Mouse (Mus musculus) hindbrain, embryonic 13.5 days (tissue): ENCODE results near the gene Tspan18. TPM values are rescaled to one million over a fixed set of nuclear protein-coding genes. Genes with fewer than 3 reads are reported as not detected.

ENCODE experiments used
- ATAC-seq: fragments of 200-750 bp; cut with Nextera tagmentation; 2 replicates; pipeline ENCODE4 v1.8.0; 2017; ENCODE audit warnings: moderate TSS enrichment; ENCODE audit not compliant: low FRiP score
- H3K27ac ChIP-seq: fragments of 300-500 bp; sonication (generic); 2 replicates; pipeline ENCODE4 v1.5.1; 2015; ENCODE audit warnings: inconsistent platforms, mild to moderate bottlenecking, moderate library complexity
- H3K27me3 ChIP-seq: fragments of 300-500 bp; sonication (generic); 2 replicates; pipeline ENCODE4 v1.6.1; 2015; ENCODE audit warnings: mild to moderate bottlenecking, inconsistent platforms
- H3K36me3 ChIP-seq: fragments of 300-500 bp; sonication (generic); 2 replicates; pipeline ENCODE4 v1.6.1; 2015; ENCODE audit warnings: mild to moderate bottlenecking, inconsistent platforms
- H3K4me1 ChIP-seq: fragments of 300-500 bp; sonication (generic); replicated peaks from 2 replicates; pipeline ENCODE4 v1.6.1; 2015; ENCODE audit warnings: inconsistent platforms
- H3K4me2 ChIP-seq: fragments of 300-500 bp; sonication (generic); 2 replicates; pipeline ENCODE4 v1.6.1; 2015; ENCODE audit warnings: inconsistent platforms, mild to moderate bottlenecking, moderate library complexity
- H3K4me3 ChIP-seq: fragments of 300-500 bp; sonication (generic); 2 replicates; pipeline ENCODE4 v1.5.1; 2015; ENCODE audit warnings: mild to moderate bottlenecking, inconsistent platforms
- H3K9ac ChIP-seq: fragments of 300-500 bp; sonication (generic); 2 replicates; pipeline ENCODE4 v1.6.1; 2015; ENCODE audit warnings: mild to moderate bottlenecking, inconsistent platforms
- H3K9me3 ChIP-seq: fragments of 300-500 bp; sonication (generic); 2 replicates; pipeline ENCODE4 v1.6.1; 2016; ENCODE audit warnings: inconsistent platforms
- WGBS: fragments of 180-500 bp; shearing (Covaris S2); methylation state at CpG from one replicate; pipeline ENCODE4 v1.1.7; 2015; 5-methylcytosine and 5-hydroxymethylcytosine counted together
- polyA plus RNA-seq: library from polyadenylated mRNA; unstranded; fragments of >200 nt; fragmentation: Nextera tagmentation; extraction: Ambion mirVana; gene quantifications from 2 replicates; pipeline ENCODE4 v1.2.1, GENCODE M21; 2015

Gene Tspan18
- polyA plus RNA-seq, 1 experiment from 2014 or later, result 32.5 TPM

- Histone ChIP-seq H3K9ac (peak overlapping the region; percentile 91), H3K27ac (peak overlapping the region; percentile 82), H3K4me1 (peaks cover 57% of the 10 kb centered on the region), H3K4me3 (peak overlapping the region; percentile 73), H3K36me3 (no peaks in the 10 kb centered on the region), H3K27me3 (no peaks in the 10 kb centered on the region), H3K4me2 (peak overlapping the region; percentile 94), H3K9me3 (no peaks in the 10 kb centered on the region)
- 1% methylated on average over 29 of the region's 29 CpGs for WGBS
- ATAC-seq, result peak; percentile 67
These were observed 976 bp downstream of the Tspan18 start for GRCm38 (mm10) chr2:93333241-93333816.

GRCm38 (mm10) chr2:93332277-93332676 is 2.0 kb downstream of the Tspan18 start:
- Histone ChIP-seq H3K27ac (no peak overlapping the region), H3K27me3 (no peaks in the 10 kb centered on the region), H3K4me1 (peaks cover 68% of the 10 kb centered on the region), H3K9ac (peak overlapping the region; percentile 91; the same call in 1 of the 2 replicates), H3K4me3 (peak overlapping the region; percentile 73), H3K36me3 (no peaks in the 10 kb centered on the region), H3K4me2 (peak overlapping the region; percentile 94), H3K9me3 (no peaks in the 10 kb centered on the region)
- 60% methylated on average over 4 of the region's 4 CpGs for WGBS
- ATAC-seq, result no peak

- Histone ChIP-seq H3K9me3 (no peaks in the 10 kb centered on the region), H3K4me3 (no peak overlapping the region), H3K9ac (peak overlapping the region; percentile 21; the same call in 1 of the 2 replicates), H3K36me3 (no peaks in the 10 kb centered on the region), H3K27me3 (no peaks in the 10 kb centered on the region), H3K27ac (no peak overlapping the region; the same call in 1 of the 2 replicates), H3K4me1 (peaks cover 77% of the 10 kb centered on the region), H3K4me2 (peak overlapping the region; percentile 94)
- no peak for ATAC-seq
- WGBS, result 79% methylated on average over 6 of the region's 6 CpGs
These were observed 3.2 kb downstream of the Tspan18 start for GRCm38 (mm10) chr2:93331121-93331520.

GRCm38 (mm10) chr2:93329120-93329519 is 5.2 kb downstream of the Tspan18 start:
- Histone ChIP-seq H3K4me3 (no peak overlapping the region), H3K9ac (no peak overlapping the region), H3K9me3 (no peaks in the 10 kb centered on the region), H3K36me3 (no peaks in the 10 kb centered on the region), H3K27ac (peak overlapping the region; percentile 35), H3K4me2 (no peak overlapping the region), H3K4me1 (peaks cover 87% of the 10 kb centered on the region), H3K27me3 (no peaks in the 10 kb centered on the region)
- no peak for ATAC-seq
- 69% methylated on average over 4 of the region's 4 CpGs for WGBS

- Histone ChIP-seq H3K4me3 (no peak overlapping the region), H3K9ac (0 out of 2 replicates have a peak overlapping the region, but pooled peaks have one; percentile 30), H3K27me3 (no peaks in the 10 kb centered on the region), H3K27ac (peak overlapping the region; percentile 35), H3K36me3 (no peaks in the 10 kb centered on the region), H3K4me1 (peaks cover 87% of the 10 kb centered on the region), H3K4me2 (peak overlapping the region; percentile 11; the same call in 1 of the 2 replicates), H3K9me3 (no peaks in the 10 kb centered on the region)
- WGBS, result 65% methylated on average over 7 of the region's 7 CpGs
- ATAC-seq, result no peak
These were observed 6.3 kb downstream of the Tspan18 start for GRCm38 (mm10) chr2:93327915-93328555.

GRCm38 (mm10) chr2:93324681-93325080 is 9.6 kb downstream of the Tspan18 start:
- H3K9ac ChIP-seq, result peak overlapping the region; percentile 43; the same call in 1 of the 2 replicates
- WGBS, result 52% methylated on average over 7 of the region's 7 CpGs
- no peak overlapping the region for H3K4me2 ChIP-seq
- H3K9me3 ChIP-seq, result no peaks in the 10 kb centered on the region
- ATAC-seq, result no peak
- no peaks in the 10 kb centered on the region for H3K36me3 ChIP-seq
- H3K27ac ChIP-seq, result peak overlapping the region; percentile 79
- no peaks in the 10 kb centered on the region for H3K27me3 ChIP-seq
- H3K4me1 ChIP-seq, result peaks cover 82% of the 10 kb centered on the region
- H3K4me3 ChIP-seq, result no peak overlapping the region

GRCm38 (mm10) chr2:93321946-93322345 is 12.4 kb downstream of the Tspan18 start:
- H3K36me3 ChIP-seq, result no peaks in the 10 kb centered on the region
- no peak overlapping the region for H3K4me2 ChIP-seq
- peak overlapping the region; percentile 8; the same call in 1 of the 2 replicates for H3K27ac ChIP-seq
- WGBS, result 77% methylated on average over 8 of the region's 8 CpGs
- no peak for ATAC-seq
- H3K4me3 ChIP-seq, result no peak overlapping the region
- no peaks in the 10 kb centered on the region for H3K9me3 ChIP-seq
- H3K4me1 ChIP-seq, result peaks cover 82% of the 10 kb centered on the region
- no peak overlapping the region for H3K9ac ChIP-seq
- H3K27me3 ChIP-seq, result no peaks in the 10 kb centered on the region

GRCm38 (mm10) chr2:93320267-93320666 is 14.0 kb downstream of the Tspan18 start:
- no peak overlapping the region for H3K9ac ChIP-seq
- no peaks in the 10 kb centered on the region for H3K27me3 ChIP-seq
- H3K27ac ChIP-seq, result 0 out of 2 replicates have a peak overlapping the region, but pooled peaks have one; percentile 79
- peaks cover 78% of the 10 kb centered on the region for H3K4me1 ChIP-seq
- H3K4me3 ChIP-seq, result no peak overlapping the region
- H3K9me3 ChIP-seq, result no peaks in the 10 kb centered on the region
- no peak overlapping the region for H3K4me2 ChIP-seq
- ATAC-seq, result no peak
- 83% methylated on average over 5 of the region's 5 CpGs for WGBS
- no peaks in the 10 kb centered on the region for H3K36me3 ChIP-seq

GRCm38 (mm10) chr2:93319598-93319997 is 14.7 kb downstream of the Tspan18 start:
- ATAC-seq, result no peak
- Histone ChIP-seq H3K9ac (peak overlapping the region; percentile 51), H3K36me3 (no peaks in the 10 kb centered on the region), H3K27ac (peak overlapping the region; percentile 79), H3K9me3 (no peaks in the 10 kb centered on the region), H3K4me2 (no peak overlapping the region), H3K4me3 (no peak overlapping the region), H3K4me1 (peaks cover 78% of the 10 kb centered on the region), H3K27me3 (no peaks in the 10 kb centered on the region)
- WGBS, result 23% methylated on average over 7 of the region's 7 CpGs

- Histone ChIP-seq H3K27ac (peak overlapping the region; percentile 79), H3K4me1 (peaks cover 78% of the 10 kb centered on the region)
- 72% methylated on average over 21 of the region's 21 CpGs for WGBS
These were observed 15.4 kb downstream of the Tspan18 start for GRCm38 (mm10) chr2:93318781-93319349.

GRCm38 (mm10) chr2:93313768-93314632 is 20.3 kb downstream of the Tspan18 start:
- Histone ChIP-seq H3K27ac (peak overlapping the region; percentile 87), H3K4me1 (peaks cover 79% of the 10 kb centered on the region), H3K27me3 (no peaks in the 10 kb centered on the region), H3K9me3 (no peaks in the 10 kb centered on the region), H3K9ac (0 out of 2 replicates have a peak overlapping the region, but pooled peaks have one; percentile 29), H3K4me3 (no peak overlapping the region), H3K4me2 (no peak overlapping the region), H3K36me3 (0 out of 2 replicates have a peak, but pooled peaks cover 4% of the 10 kb centered on the region)
- ATAC-seq, result peak; percentile 36; the same call in 1 of the 2 replicates
- 26% methylated on average over 15 of the region's 15 CpGs for WGBS

More at GRCm38 (mm10) chr2:93318781-93319349, 15.4 kb downstream of the Tspan18 start:
- Histone ChIP-seq H3K27me3 (no peaks in the 10 kb centered on the region), H3K4me2 (no peak overlapping the region), H3K9me3 (no peaks in the 10 kb centered on the region), H3K4me3 (no peak overlapping the region), H3K36me3 (no peaks in the 10 kb centered on the region), H3K9ac (no peak overlapping the region)
- ATAC-seq, result no peak
